Mouse (Mus musculus): ENCODE data around the gene Hdgfl2. TPM values are rescaled to one million over a fixed set of nuclear protein-coding genes. Genes with fewer than 3 reads are reported as not detected.
"Not testable (repeated sequence)": the region's sequence is repeated elsewhere in the genome, so short reads cannot be mapped to it uniquely, and the experiment has no call there.

Gene Hdgfl2
- polyA plus RNA-seq, 1 experiment: 109 TPM

DNA sequence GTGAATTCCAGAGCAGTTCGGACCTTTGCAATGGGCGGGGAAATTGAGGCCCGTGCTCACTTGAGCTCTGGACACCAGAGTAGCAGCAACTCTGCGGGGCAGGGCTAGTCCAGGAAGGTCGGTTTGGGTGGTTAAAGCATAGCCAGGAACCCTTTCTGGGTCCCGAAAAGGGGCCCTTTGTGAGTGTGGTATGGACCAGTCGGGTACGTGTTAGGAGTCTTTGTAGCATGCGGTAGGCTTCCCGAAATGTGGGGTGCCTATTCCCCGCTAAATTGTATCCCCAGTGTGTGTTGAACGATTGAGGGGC lies 38.6 kb upstream of the Hdgfl2 start:
- Histone ChIP-seq H3K4me3 (replicated peaks; ENCODE audit: insufficient read depth, low read depth, low read length) (no peak overlapping the region), H3K27ac (ENCODE audit: insufficient read depth, low read length) (no peak overlapping the region), H3K27me3 (ENCODE audit: control insufficient read depth, insufficient read depth, low read length) (no peaks in the 10 kb centered on the region), H3K4me1 (ENCODE audit: control insufficient read depth, insufficient read depth, low read length) (no peaks in the 10 kb centered on the region; the same call in 1 of the 2 replicates)
- TF ChIP-seq CTCF (IDR thresholded peaks at IDR 0.05; ENCODE audit: borderline replicate concordance, insufficient read depth, low read depth, low read length) (no peak), POLR2A (IDR thresholded peaks at IDR 0.05; ENCODE audit: borderline replicate concordance, insufficient read depth, low read length) (no peak)
- 1% methylated on average over 12 of the region's 12 CpGs for WGBS
- no peak for DNase-seq

DNA sequence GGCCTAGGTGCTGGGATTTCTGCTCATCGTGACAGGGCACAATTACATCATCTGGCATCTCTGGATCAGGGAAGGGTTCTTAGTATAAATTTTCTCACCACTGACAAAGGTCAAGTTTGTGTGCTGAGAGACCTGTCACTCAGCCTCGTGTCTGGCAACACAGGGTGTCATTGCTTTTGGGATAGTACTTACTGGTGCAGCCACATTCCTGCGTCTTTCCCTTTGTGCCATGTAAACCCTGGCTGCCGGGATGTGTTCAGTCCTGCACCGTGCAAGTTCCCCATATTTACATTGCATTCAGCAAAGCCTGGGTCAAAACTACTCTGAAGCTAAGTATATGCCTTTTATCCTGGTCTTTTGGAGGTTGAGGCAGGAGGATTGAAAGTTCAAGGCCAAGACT lies 28.1 kb upstream of the Hdgfl2 start:
- DNase-seq: no peak
- TF ChIP-seq POLR2A (IDR thresholded peaks at IDR 0.05; ENCODE audit: borderline replicate concordance, insufficient read depth, low read length): no peak
- TF ChIP-seq CTCF (IDR thresholded peaks at IDR 0.05; ENCODE audit: borderline replicate concordance, insufficient read depth, low read depth, low read length): no peak
- no peaks in the 10 kb centered on the region for H3K27me3 ChIP-seq (ENCODE audit: control insufficient read depth, insufficient read depth, low read length)
- H3K4me3 ChIP-seq (replicated peaks; ENCODE audit: insufficient read depth, low read depth, low read length): no peak overlapping the region
- 86% methylated on average over 5 of the region's 5 CpGs for WGBS
- no peaks in the 10 kb centered on the region for H3K4me1 ChIP-seq (ENCODE audit: control insufficient read depth, insufficient read depth, low read length)
- H3K27ac ChIP-seq (ENCODE audit: insufficient read depth, low read length): no peak overlapping the region

DNA sequence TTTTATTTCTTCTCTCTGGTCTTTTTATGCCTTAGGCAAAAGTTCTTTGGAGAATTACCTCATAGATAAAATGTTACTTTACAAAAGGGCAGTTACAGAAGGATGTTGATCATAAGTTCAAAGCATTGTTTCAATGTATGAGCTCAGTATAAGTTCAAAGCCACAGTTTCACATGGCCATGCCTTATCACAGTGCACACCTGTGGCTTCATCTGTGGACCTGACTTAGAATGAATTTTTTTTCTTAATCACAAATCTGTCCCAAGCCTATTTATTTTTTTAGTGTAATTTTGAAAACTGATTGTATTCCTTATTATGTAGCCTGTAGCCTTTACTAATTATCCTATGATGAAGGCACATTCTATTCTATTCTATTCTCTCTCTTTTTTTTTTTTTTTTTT lies 24.5 kb upstream of the Hdgfl2 start:
- no peak for DNase-seq
- peaks cover 17% of the 10 kb centered on the region for H3K4me1 ChIP-seq (ENCODE audit: control insufficient read depth, insufficient read depth, low read length)
- no peak overlapping the region for H3K27ac ChIP-seq (ENCODE audit: insufficient read depth, low read length)
- H3K4me3 ChIP-seq (replicated peaks; ENCODE audit: insufficient read depth, low read depth, low read length): no peak overlapping the region
- TF ChIP-seq CTCF (IDR thresholded peaks at IDR 0.05; ENCODE audit: borderline replicate concordance, insufficient read depth, low read depth, low read length) (no peak), POLR2A (IDR thresholded peaks at IDR 0.05; ENCODE audit: borderline replicate concordance, insufficient read depth, low read length) (no peak)
- H3K27me3 ChIP-seq (ENCODE audit: control insufficient read depth, insufficient read depth, low read length): no peaks in the 10 kb centered on the region

DNA sequence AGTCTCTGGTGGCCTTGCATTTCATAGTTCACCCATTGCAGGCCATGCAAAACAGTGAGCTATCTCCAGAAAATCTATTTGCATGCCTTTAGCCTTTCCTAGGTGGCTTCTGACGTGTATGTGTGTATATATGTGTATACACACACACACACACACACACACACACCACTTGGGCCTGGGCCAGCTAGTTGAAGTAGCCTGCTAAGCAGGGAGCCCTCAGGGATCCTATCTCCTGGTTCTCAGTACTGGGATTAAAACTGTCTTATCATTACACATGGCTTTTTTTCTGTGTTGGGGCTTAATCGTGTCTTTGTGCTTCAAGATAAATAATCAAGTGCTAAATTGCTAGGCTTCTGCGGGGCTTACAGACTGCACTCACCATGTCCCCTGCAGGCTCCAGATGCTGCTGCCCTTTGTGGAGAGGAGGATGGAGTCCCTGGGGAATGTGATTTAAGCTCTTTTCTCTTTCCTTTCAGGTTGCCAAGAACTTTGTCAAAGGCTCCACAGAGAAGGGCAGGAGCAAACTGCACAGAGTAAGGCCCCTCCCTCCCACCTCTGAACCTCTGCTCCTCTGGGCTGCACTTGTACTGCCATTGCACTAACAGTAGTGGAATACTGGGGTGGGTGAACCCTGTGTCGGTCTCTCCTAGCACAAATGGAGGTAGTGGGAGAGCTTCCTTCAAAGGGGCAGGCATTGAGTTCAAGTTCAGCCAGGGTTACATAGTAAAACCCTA lies 23.3 kb upstream of the Hdgfl2 start:
- H3K27ac ChIP-seq (ENCODE audit: insufficient read depth, low read length): no peak overlapping the region
- H3K4me3 ChIP-seq (replicated peaks; ENCODE audit: insufficient read depth, low read depth, low read length): no peak overlapping the region
- H3K27me3 ChIP-seq (ENCODE audit: control insufficient read depth, insufficient read depth, low read length): no peaks in the 10 kb centered on the region
- 58% methylated on average over 4 of the region's 4 CpGs for WGBS
- peaks cover 17% of the 10 kb centered on the region for H3K4me1 ChIP-seq (ENCODE audit: control insufficient read depth, insufficient read depth, low read length)
- no peak for TF ChIP-seq CTCF (IDR thresholded peaks at IDR 0.05; ENCODE audit: borderline replicate concordance, insufficient read depth, low read depth, low read length)
- no peak for TF ChIP-seq POLR2A (IDR thresholded peaks at IDR 0.05; ENCODE audit: borderline replicate concordance, insufficient read depth, low read length)
- DNase-seq: no peak

DNA sequence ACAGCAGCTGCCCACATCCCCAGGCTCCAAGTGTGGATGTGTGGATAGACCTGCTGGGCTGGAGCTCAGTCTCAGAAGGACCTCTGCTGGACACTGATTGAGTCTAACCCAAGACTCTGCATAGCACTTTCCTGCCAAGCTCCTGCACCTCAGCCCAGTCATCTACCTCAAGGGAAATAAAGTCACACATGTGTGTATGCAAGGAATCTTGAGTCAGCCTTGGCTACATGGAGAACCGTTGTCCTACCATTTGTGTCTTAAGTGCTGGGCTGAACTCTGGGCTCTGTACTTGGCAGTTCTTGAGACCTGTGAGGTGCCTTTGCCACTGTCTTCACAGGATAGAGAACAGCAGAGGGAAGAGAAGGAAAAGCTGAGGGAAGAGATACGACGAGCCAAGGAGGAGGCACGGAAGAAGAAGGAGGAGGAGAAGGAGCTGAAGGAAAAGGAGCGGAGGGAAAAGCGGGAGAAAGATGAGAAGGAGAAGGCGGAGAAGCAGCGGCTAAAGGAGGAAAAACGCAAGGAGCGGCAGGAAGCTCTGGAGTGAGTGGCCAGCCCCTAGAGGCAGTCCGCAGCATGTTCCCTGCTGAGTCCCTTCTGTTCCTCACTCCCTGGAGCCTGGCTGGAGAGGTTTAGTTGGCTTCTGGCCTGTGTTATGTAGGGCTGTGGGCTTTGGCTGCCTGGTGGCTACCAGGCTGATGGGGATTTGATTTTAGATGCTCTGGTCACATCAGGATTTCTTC lies 21.9 kb upstream of the Hdgfl2 start:
- H3K4me3 ChIP-seq (replicated peaks; ENCODE audit: insufficient read depth, low read depth, low read length): peak overlapping the region; percentile 48
- peak overlapping the region; percentile 95 for H3K27ac ChIP-seq (ENCODE audit: insufficient read depth, low read length)
- WGBS: 17% methylated on average over 11 of the region's 11 CpGs
- DNase-seq: peak; percentile 72 to 81
- no peak for TF ChIP-seq POLR2A (IDR thresholded peaks at IDR 0.05; ENCODE audit: borderline replicate concordance, insufficient read depth, low read length)
- TF ChIP-seq CTCF (IDR thresholded peaks at IDR 0.05; ENCODE audit: borderline replicate concordance, insufficient read depth, low read depth, low read length): peak; percentile 39; the same call in 1 of the 2 replicates
- H3K27me3 ChIP-seq (ENCODE audit: control insufficient read depth, insufficient read depth, low read length): no peaks in the 10 kb centered on the region
- H3K4me1 ChIP-seq (ENCODE audit: control insufficient read depth, insufficient read depth, low read length): peaks cover 17% of the 10 kb centered on the region

DNA sequence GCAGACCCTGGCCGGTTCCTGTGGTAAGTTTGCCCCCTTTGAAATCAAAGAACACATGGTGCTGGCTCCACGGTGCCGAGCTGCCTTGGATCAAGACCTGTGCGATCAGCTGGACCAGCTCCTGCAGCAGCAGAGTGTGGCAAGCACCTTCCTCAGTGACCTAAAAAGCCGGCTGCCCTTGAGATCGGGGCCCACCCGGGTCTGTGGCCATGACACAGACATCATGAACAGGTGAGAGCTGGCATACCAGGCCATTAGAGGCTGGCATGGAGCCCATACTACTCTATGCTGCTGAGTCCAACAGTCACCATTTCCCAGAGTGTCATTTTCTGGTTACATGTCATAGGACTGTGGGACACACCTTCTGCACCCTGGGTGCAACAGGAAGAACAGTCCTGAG lies 17.4 kb upstream of the Hdgfl2 start:
- DNase-seq: no peak
- no peak overlapping the region for H3K4me3 ChIP-seq (replicated peaks; ENCODE audit: insufficient read depth, low read depth, low read length)
- TF ChIP-seq POLR2A (IDR thresholded peaks at IDR 0.05; ENCODE audit: borderline replicate concordance, insufficient read depth, low read length): no peak
- no peak for TF ChIP-seq CTCF (IDR thresholded peaks at IDR 0.05; ENCODE audit: borderline replicate concordance, insufficient read depth, low read depth, low read length)
- H3K4me1 ChIP-seq (ENCODE audit: control insufficient read depth, insufficient read depth, low read length): peaks cover 13% of the 10 kb centered on the region
- 82% methylated on average over 7 of the region's 7 CpGs for WGBS
- no peaks in the 10 kb centered on the region for H3K27me3 ChIP-seq (ENCODE audit: control insufficient read depth, insufficient read depth, low read length)
- no peak overlapping the region for H3K27ac ChIP-seq (ENCODE audit: insufficient read depth, low read length)

DNA sequence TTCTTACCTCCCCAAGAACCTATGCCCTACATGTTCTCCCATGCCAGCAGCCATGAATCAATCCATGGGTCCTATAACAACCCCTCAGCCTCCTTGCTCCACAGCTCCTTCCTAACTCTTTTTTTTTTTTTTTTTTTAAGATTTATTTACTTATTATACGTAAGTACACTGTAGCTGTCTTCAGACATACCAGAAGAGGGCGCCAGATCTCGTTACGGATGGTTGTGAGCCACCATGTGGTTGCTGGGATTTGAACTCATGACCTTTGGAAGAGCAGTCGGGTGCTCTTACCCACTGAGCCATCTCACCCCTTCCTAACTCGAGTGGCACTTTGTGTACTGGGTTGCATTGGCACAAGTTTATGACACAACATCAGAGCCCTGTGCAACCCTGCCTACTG lies 13.7 kb upstream of the Hdgfl2 start:
- WGBS: 74% methylated on average over 6 of the region's 6 CpGs
- not testable (repeated sequence) for H3K27ac ChIP-seq (ENCODE audit: insufficient read depth, low read length); H3K27me3 ChIP-seq (ENCODE audit: control insufficient read depth, insufficient read depth, low read length); H3K4me3 ChIP-seq (replicated peaks; ENCODE audit: insufficient read depth, low read depth, low read length); H3K4me1 ChIP-seq (ENCODE audit: control insufficient read depth, insufficient read depth, low read length); DNase-seq

DNA sequence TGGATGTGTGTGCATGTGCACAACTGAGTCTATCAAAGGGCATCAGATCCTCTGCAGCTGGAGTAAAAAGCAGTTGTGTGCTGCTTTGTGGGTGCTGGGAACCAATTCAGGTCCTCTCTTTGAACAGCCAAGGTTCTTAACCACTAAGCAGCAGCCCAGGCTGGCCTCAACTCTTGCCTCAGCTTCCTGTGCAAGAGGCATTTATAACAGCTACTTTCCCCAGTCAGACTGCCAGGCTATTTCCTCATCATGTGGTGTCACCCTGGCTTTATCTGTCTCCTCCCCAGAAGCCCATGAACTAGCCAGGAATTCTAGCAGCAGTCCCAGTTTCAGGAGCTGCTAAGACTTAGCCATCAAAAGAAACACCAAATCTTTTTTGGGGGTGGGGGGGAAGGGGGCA lies 13.0 kb upstream of the Hdgfl2 start:
- no peak for DNase-seq
- Histone ChIP-seq H3K27me3 (ENCODE audit: control insufficient read depth, insufficient read depth, low read length) (no peaks in the 10 kb centered on the region), H3K4me3 (replicated peaks; ENCODE audit: insufficient read depth, low read depth, low read length) (no peak overlapping the region), H3K27ac (ENCODE audit: insufficient read depth, low read length) (no peak overlapping the region), H3K4me1 (ENCODE audit: control insufficient read depth, insufficient read depth, low read length) (no peaks in the 10 kb centered on the region)
- TF ChIP-seq CTCF (IDR thresholded peaks at IDR 0.05; ENCODE audit: borderline replicate concordance, insufficient read depth, low read depth, low read length): no peak
